Mouse (Mus musculus) left cerebral cortex, adult 11 months (tissue): ENCODE measurements around the gene AU041133.
"Not testable (repeated sequence)": the region's sequence is repeated elsewhere in the genome, so short reads cannot be mapped to it uniquely, and the experiment has no call there.

Source experiments
- DNase-seq: peaks from one replicate; pipeline ENCODE4 v3.0.0; 2022; ENCODE audit warnings: low spot score

The AU041133 gene

GRCm38 (mm10) chr10:82127850-82128401, at the start of gene AU041133:
Gene AU041133 (plus strand): TSS chr10:82128013.
- DNase-seq, result peak; percentile 86

DNA sequence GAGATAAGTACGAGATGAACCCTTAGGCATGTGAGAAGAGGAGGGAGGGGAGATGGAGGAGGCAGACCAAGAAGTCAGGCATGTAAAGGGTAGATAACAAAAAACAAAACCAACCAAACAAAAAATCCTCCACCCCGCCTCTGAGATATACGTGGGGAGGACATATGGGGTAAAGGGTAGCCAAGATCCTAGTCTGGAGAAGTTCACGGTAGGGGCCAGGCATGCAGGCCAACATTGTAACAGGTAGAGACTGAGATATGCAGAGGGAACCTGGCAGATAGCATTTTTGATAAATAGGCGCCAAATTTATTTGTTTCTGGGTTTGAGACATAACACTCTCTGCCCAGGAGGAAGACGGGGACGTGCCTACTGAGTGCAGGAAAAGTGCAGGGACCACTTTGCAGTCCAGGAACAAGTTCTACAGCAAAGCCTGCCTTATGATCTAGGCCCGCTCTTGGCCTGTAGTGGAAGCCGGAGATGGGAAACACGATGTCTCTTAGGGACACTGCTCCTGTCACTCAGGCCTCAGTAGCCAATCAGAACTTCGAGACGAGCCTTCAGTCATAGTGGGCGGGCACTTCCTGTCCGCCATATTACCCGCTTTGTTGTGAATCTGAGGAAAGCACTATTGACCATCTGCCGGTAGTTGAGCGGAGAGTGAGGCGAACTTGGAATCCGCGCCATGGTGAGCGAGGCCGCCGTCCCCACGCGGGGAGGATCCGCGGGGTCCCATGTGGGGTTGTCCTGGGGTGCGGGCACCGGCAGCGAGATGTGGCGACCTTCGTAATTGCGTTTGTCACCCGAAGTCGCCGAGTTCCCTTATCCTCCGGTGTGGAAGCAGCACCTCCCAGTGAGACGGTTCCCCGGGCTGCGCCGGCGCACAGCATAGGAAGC, 44.8 kb upstream of the AU041133 start, which contains the start of gene BC024063:
Gene BC024063 (plus strand): TSS at position 626 of the 894 bp plus-strand sequence.
- peak; percentile 76 for DNase-seq

DNA sequence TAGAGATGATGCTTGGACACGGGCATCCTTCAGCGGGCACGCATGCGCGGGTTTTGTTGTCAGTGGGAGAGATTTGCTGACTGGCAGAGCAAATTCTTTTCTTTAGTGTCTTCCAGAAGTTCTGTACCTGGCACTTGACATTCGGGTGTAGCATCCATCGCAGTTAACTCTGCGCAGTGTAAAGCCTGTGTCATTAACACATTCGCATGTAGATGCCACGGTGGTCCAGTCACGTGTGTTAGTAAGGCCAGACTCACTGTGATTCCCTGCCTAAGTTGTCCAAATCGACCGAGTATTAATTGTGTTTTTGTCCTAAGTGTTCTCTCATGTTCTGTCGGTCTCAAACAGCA, 44.2 kb upstream of the AU041133 start:
- DNase-seq, result not testable (repeated sequence)

DNA sequence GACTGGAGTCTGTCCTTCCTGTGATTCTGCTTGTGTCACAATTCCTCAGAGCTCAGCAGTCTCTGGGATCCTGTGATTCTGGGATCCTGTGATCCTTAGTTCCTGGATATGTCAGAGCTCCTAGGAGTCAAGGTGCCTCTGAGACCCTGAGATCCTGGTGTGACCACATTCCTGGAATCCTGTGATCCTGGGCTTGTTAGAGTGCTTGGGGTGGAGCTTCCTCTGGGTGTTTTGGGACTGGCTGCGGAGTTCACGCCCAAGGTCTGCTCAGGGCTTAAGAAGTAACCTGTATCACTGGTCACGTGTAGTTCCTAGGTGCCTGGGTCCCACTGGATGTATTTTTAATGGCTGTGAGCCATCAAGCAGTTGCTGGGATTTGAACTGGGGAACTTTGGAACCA, 10.6 kb upstream of the AU041133 start:
- DNase-seq, result no peak

GRCm38 (mm10) chr10:82145282-82145681, 17.5 kb downstream of the AU041133 start:
- no peak for DNase-seq

DNA sequence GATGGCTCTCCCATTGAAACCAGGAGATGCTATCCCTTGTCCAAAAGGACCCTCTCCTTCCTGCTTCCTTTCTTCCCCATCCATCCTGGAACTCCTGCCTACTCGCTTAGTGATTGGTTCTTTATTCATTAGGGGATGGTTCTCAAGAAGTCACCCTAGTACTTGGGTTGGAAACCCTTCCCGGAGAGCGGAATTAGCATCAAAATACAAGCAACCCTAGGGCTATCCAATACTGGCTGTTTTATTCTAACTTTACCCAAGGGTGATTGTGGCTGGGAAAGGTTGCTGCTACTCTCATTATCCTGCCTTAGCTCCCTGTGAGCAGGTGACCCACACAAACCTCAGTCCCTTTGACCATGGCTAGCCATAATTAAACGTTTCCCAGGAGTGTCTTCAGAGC, 19.8 kb downstream of the AU041133 start:
- no peak for DNase-seq

DNA sequence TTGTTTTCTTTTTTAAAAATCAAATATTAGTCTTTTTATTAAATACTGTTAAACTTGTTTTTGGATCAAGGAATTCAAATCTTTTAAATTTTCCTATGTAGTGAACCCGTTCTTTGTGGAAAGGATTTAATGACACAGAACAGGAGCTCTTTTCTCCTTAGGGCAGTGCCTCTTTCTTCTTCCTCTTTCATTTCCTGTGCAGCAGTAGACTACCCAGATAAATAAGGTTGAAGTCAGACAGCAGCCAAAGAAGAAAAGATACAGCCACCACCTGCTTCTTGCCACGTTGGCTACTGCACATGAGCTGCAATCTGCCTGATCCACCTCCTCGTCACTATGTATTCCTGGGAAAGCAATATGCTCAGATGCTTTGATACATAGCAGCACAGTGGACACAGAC, 40.0 kb downstream of the AU041133 start:
- no peak for DNase-seq

- no peak for DNase-seq
Observed at GRCm38 (mm10) chr10:82169776-82170175, 42.0 kb downstream of the AU041133 start.

GRCm38 (mm10) chr10:82170808-82171207, 43.0 kb downstream of the AU041133 start:
- DNase-seq, result no peak

DNA sequence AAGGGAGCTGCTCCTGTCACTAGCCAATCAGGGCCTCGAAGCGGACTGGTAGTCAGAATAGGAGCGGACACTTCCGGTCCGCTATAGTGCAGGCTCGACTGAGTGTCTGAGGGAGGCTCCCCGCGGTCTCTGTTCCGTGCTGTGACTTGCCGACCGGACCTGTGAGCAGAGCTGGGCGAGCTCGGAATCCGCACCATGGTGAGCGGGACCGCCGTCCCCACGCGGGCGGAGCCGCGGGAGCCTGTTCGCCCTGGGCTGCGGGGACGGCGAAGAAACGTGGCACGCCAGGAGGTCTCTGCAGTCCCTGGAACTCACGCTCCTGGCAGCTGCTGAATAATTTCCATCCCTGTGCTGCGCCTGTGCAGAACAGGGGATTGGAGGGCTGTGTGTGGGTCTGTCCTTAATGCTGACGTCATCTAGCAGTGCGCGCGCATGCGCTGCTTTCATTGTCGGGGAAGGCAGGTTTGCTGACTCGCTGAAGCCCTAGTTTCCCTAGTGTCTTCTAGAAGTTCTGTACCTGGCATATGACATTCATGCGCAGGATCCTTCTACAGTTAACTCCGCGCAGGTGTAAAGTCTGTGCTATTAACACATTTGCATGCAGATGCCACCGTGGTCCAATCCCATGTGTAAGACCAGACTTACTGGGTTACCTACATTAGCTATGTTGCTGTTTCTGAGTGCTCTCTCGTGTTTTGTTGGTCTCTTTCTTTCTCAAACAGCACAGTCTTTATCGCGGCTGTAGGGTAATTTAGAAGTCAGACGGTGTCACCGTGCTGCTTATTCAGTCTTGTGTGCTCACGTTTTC, 50.6 kb downstream of the AU041133 start:
- peak; percentile 78 for DNase-seq
